Mouse (Mus musculus): ENCODE data around the gene Ghr.

Gene Ghr

GRCm38 (mm10) chr15:3514027-3514426, 69.3 kb downstream of the Ghr start:
- DNase-seq, result no peak

- no peak for DNase-seq
These were observed 70.9 kb downstream of the Ghr start for GRCm38 (mm10) chr15:3512380-3512779.

GRCm38 (mm10) chr15:3511639-3512171, 71.6 kb downstream of the Ghr start:
- no peak for DNase-seq

GRCm38 (mm10) chr15:3509089-3509488, 74.2 kb downstream of the Ghr start:
- DNase-seq, result no peak

GRCm38 (mm10) chr15:3507329-3507728, 76.0 kb downstream of the Ghr start:
- DNase-seq, result no peak

GRCm38 (mm10) chr15:3504700-3505099, 78.6 kb downstream of the Ghr start:
- DNase-seq, result no peak

- no peak for DNase-seq
These were observed 81.6 kb downstream of the Ghr start for GRCm38 (mm10) chr15:3501683-3502082.

GRCm38 (mm10) chr15:3499020-3499419, 84.3 kb downstream of the Ghr start:
- DNase-seq, result no peak

GRCm38 (mm10) chr15:3497946-3498580, 85.2 kb downstream of the Ghr start:
- DNase-seq, result no peak

GRCm38 (mm10) chr15:3490868-3491267, 92.4 kb downstream of the Ghr start:
- no peak for DNase-seq

- DNase-seq, result no peak
These were observed 93.3 kb downstream of the Ghr start for GRCm38 (mm10) chr15:3490011-3490410.

- DNase-seq, result no peak
These were observed 94.1 kb downstream of the Ghr start for GRCm38 (mm10) chr15:3489180-3489579.

GRCm38 (mm10) chr15:3488601-3489000, 94.7 kb downstream of the Ghr start:
- no peak for DNase-seq

GRCm38 (mm10) chr15:3486691-3487090, 96.6 kb downstream of the Ghr start:
- no peak for DNase-seq

- no peak for DNase-seq
These were observed 97.9 kb downstream of the Ghr start for GRCm38 (mm10) chr15:3485367-3485766.

- no peak for DNase-seq
These were observed 99.8 kb downstream of the Ghr start for GRCm38 (mm10) chr15:3483451-3483850.

- no peak for DNase-seq
These were observed 114.1 kb downstream of the Ghr start for GRCm38 (mm10) chr15:3469230-3469629.

GRCm38 (mm10) chr15:3466608-3467007, 116.7 kb downstream of the Ghr start:
- no peak for DNase-seq

GRCm38 (mm10) chr15:3464754-3465153, 118.5 kb downstream of the Ghr start:
- DNase-seq, result no peak

GRCm38 (mm10) chr15:3456543-3456942, 126.7 kb downstream of the Ghr start:
- DNase-seq, result no peak

- no peak for DNase-seq
These were observed 127.7 kb downstream of the Ghr start for GRCm38 (mm10) chr15:3455572-3455971.

- no peak for DNase-seq
These were observed 131.1 kb downstream of the Ghr start for GRCm38 (mm10) chr15:3452080-3452752.

- DNase-seq, result no peak
These were observed 133.7 kb downstream of the Ghr start for GRCm38 (mm10) chr15:3449564-3449963.

GRCm38 (mm10) chr15:3445285-3445909, 137.9 kb downstream of the Ghr start:
- DNase-seq, result no peak
